Mouse (Mus musculus): ENCODE data around the gene 4931429L15Rik.

- TF ChIP-seq CTCF (IDR thresholded peaks at IDR 0.05; ENCODE audit: borderline replicate concordance, insufficient read depth, low read depth, low read length) (no peak), POLR2A (IDR thresholded peaks at IDR 0.05; ENCODE audit: borderline replicate concordance, insufficient read depth, low read length) (no peak)
These were observed 21.4 kb downstream of the 4931429L15Rik start for GRCm38 (mm10) chr9:46298381-46298780.
